Mouse (Mus musculus): ENCODE data around the gene Hspbap1.

The Hspbap1 gene

GRCm38 (mm10) chr16:35769878-35770657 is at the start of gene Hspbap1:
TSS of gene Hspbap1 (plus strand) at chr16:35770375.
- peak; percentile 87 for DNase-seq

GRCm38 (mm10) chr16:35724561-35724960 is 45.6 kb upstream of the Hspbap1 start:
- DNase-seq = no peak

DNA sequence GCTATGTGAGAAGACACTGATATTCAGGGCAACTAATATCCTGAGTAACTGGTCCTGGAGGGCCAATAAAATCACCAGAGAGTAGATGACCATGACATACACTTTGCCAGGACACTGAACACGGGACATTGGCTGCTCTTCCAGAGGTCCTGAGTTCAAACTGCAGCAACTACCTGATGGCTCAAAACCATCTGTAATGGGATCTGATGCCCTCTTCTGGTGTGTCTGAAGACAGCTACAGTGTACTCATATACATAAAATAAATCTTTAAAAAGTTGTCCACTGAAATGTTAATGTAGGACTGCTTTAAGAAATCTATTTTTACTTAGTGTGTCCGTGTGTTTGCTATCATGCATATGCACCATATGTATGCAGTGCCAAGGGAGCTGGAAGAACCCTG is 43.6 kb upstream of the Hspbap1 start:
- DNase-seq = no peak

GRCm38 (mm10) chr16:35729151-35729738 is 40.9 kb upstream of the Hspbap1 start:
- no peak for DNase-seq

DNA sequence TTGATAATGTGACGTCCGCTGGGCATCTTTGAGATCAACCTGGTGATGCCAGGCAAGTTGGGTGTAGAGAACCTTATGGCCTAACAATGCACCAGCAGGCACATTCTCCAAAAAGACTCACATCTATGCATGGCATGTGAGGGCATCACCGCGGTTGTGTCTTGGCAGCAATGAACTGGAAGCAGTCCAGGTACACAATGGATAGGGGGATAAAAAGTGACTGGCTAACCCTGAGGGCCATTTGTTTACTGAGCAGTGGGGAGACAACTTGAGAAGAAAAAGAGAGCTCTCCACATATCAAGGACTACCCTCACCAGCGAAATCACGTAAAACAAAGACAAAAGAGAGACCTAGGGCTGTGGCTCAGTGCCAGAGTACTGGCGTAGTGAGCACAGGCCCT is 38.1 kb upstream of the Hspbap1 start:
- DNase-seq = no peak

DNA sequence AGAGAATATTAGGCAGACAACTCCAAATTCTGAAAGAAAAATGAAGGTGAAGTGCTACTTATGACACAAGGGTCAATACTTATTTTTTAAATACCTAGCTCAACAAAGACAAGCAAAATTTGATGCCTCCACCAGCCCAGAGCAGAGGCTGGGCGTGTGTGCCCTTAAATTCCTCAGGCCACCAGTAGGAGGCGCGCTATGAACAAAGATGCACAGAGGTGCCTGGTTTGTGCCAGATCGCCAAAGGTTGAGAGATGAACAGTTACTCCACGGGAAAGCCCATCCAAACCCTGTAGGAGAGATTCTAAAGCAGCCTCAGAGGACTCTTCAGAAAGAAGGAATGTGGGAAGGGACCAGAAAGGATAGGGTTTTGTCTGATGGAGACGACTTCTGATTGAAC is 36.1 kb upstream of the Hspbap1 start:
- DNase-seq = peak; percentile 59

GRCm38 (mm10) chr16:35738096-35738767 is 31.9 kb upstream of the Hspbap1 start:
- DNase-seq = no peak

GRCm38 (mm10) chr16:35739548-35739947 is 30.6 kb upstream of the Hspbap1 start:
- no peak for DNase-seq

DNA sequence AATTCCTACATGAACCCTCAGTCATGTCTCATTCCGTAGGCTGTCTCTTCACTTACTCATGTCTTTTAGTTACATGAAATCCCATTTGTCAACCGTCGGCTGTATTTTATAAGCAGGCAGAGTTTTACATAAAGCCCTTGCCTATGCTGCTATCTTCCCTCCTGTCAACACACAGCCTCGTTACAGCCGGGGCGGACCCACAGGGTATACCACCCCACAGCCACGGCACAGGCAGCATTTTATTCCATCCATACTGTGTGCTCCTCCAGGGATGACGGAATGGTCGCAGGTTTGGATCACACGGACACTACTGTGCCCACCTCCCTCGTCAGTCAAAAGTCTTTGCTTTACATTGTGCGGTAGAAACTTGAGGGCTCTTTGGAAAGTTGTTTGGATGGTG is 29.8 kb upstream of the Hspbap1 start:
- DNase-seq = no peak

DNA sequence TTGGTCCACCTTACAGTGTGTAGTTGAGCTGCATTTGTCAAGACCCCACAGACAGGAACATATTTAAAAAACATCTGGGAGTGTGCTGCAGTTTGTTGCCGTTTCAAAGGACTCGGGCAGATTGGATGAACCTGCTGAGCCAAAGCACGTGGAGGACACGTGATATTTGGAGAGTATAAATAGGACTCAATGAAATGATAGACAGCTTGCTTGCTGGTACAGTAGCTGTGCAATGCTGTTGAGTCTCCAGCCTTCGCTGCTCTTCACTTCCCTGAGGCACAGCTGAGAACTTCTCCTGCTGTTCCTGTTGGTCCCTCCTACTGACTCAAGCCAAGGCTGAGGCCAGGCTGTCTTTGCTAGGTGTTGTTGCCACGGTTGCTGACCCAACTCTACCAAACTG is 29.2 kb upstream of the Hspbap1 start:
- DNase-seq = no peak

GRCm38 (mm10) chr16:35741621-35742020 is 28.6 kb upstream of the Hspbap1 start:
- DNase-seq = no peak

- no peak for DNase-seq
Measured at GRCm38 (mm10) chr16:35742251-35742937, 27.8 kb upstream of the Hspbap1 start.

GRCm38 (mm10) chr16:35747417-35748236 is 22.5 kb upstream of the Hspbap1 start:
- DNase-seq = no peak

- no peak for DNase-seq
Measured at GRCm38 (mm10) chr16:35748237-35748603, 22.0 kb upstream of the Hspbap1 start.

DNA sequence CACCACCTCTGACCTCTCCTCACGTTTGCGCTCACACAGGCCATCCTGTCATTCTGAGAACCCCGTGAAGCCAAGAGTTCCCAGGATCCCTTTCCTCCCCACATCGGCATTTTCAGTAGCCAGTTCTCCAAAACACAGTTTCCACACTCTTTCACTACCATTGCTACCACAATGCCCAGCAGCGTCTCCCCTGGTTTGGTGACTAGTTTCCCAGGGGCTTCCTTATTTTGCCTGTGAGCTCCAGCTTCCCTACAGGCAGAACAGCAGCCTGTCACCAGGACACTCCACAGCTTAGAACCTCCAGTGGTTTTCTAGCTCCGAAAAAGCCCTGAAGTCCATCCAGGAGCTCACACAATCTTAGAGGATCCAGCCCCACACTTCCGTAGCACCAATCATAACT is 20.8 kb upstream of the Hspbap1 start:
- DNase-seq = no peak

- DNase-seq = no peak
Measured at GRCm38 (mm10) chr16:35751841-35752240, 18.3 kb upstream of the Hspbap1 start.

- DNase-seq = no peak
Measured at GRCm38 (mm10) chr16:35753926-35754325, 16.2 kb upstream of the Hspbap1 start.

DNA sequence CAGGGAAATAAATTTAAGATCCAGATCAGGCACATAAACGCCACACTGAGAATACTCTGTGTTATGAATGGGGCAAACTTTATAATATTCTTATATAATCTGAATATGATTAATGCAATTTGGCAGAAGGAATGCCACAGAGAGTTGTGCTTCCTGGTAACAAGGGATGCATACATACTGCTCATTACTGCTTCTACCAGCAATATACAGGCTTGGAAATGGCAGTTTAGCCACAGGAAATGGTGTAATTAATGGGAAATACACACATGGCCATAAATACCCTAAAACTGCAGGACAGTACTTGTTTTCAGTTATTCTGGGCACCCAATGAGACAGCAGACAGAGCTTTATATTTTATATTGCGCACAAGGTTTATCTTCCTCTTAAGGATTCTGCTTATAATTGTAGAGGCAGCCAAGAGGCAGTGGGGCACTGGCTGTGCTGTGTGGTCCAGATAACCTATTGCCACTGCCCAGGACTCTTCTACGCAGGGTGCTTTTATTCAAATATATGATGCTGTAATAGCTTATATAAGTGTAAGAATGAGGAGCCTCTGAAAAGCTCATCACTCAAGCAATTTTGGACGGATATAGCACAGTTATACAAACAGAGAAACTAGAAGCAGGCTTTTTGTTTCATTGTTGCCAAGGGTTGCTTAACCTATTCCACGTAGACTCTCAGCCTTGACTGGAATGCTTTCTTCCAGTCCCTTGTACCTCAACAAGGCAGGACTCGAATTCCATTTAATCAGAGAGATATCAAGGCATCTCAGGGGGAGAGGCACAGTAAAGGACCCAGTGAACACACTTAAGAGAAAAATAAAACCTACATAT is 14.5 kb upstream of the Hspbap1 start:
- DNase-seq = no peak

DNA sequence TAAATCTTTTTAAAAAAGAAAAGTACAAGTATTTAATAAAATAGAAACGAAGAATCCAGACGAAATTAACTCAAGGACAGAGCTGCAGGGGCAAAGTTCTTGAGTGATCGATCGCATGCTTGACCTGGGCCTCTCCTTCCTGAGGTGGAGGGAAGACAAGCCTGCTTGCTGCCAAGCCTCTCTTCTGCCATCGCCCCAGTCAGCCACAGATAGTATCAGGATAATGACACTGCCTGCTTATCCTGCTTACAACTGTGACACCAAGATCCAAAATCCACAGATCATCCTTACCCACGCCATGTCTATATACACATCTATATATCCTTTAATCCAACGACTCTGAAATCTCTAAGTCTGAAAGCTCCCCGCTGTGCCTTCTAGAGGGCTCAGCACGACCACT is 13.5 kb upstream of the Hspbap1 start:
- DNase-seq = no peak

DNA sequence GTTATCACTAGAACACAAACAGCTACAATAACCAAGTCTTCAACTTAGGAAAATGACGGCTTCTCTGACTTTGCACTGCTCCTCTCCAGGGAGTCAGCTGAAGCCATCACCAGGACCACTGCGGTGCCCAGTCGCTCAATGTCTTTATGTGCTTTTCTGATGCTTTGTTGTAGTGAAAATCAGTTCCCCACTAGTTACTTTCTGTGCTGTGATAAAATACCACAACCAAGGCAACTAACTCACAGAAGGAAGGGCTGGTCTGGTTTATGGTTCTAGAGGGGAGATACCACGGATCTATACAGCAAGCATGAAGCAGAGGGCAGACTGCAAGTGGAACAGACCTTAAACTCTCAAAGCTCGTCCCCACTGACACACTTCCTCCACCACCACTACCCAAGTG is 10.8 kb upstream of the Hspbap1 start:
- no peak for DNase-seq

DNA sequence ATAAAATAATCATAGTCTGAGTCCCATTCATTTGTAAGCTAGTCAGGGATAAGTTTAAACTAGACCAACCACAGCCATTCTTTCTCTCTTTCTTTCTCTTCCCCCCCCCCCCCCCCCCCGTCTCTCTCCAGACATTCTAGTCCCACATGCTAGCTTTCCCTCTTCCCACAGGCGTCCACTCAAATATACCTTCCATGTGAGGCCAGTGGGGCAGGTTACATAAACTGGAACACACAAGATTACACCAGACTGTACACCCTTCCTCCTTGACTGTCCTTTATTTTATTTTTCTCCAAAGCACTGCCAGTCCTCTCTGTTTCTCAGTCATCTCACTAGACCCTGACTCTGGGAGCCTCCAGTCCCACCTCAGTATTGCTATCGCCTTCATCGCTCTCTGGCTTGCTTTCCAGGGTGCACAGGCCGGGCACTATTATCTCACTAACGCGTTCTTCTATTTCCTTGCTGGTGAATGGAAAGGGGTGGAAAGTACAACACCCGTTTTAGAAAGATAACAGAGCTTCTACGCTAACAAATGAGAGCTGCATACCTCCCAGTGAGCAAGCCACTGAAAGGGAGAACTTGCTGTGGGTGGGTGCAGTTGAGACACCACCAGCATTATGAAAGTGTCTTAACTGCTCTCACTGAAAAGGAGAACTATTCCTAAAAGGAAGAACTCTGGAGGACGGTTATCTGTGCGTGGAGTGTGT is 6.4 kb upstream of the Hspbap1 start:
- no peak for DNase-seq

All from right cerebral cortex, postnatal 4 days (tissue).